Mouse (Mus musculus): ENCODE measurements around the gene Clstn1.

The Clstn1 gene

GRCm38 (mm10) chr4:149674814-149675377 is 88.6 kb downstream of the Clstn1 start:
- no peak for DNase-seq (ENCODE audit: low read depth, low spot score)

GRCm38 (mm10) chr4:149675378-149676261 is 89.4 kb downstream of the Clstn1 start:
- DNase-seq (ENCODE audit: low read depth, low spot score) = peak; percentile 52

GRCm38 (mm10) chr4:149678006-149678405 is 91.7 kb downstream of the Clstn1 start:
- no peak for DNase-seq (ENCODE audit: low read depth, low spot score)

GRCm38 (mm10) chr4:149679056-149679770 is 92.9 kb downstream of the Clstn1 start:
- no peak for DNase-seq (ENCODE audit: low read depth, low spot score)

- DNase-seq (ENCODE audit: low read depth, low spot score) = no peak
Measured at GRCm38 (mm10) chr4:149683875-149684274, 97.6 kb downstream of the Clstn1 start.

- no peak for DNase-seq (ENCODE audit: low read depth, low spot score)
Measured at GRCm38 (mm10) chr4:149684841-149685623, 98.8 kb downstream of the Clstn1 start.

GRCm38 (mm10) chr4:149688861-149689260 is 102.6 kb downstream of the Clstn1 start:
- DNase-seq (ENCODE audit: low read depth, low spot score) = no peak

- no peak for DNase-seq (ENCODE audit: low read depth, low spot score)
Measured at GRCm38 (mm10) chr4:149689822-149690700, 103.8 kb downstream of the Clstn1 start.

- DNase-seq (ENCODE audit: low read depth, low spot score) = no peak
Measured at GRCm38 (mm10) chr4:149690828-149691280, 104.6 kb downstream of the Clstn1 start.

GRCm38 (mm10) chr4:149691368-149691767 is 105.1 kb downstream of the Clstn1 start:
- no peak for DNase-seq (ENCODE audit: low read depth, low spot score)

- no peak for DNase-seq (ENCODE audit: low read depth, low spot score)
Measured at GRCm38 (mm10) chr4:149696189-149696971, 110.1 kb downstream of the Clstn1 start.

GRCm38 (mm10) chr4:149697506-149698196 is 111.4 kb downstream of the Clstn1 start:
- no peak for DNase-seq (ENCODE audit: low read depth, low spot score)

GRCm38 (mm10) chr4:149698197-149698821 is 112.0 kb downstream of the Clstn1 start:
- DNase-seq (ENCODE audit: low read depth, low spot score) = no peak
